Mouse (Mus musculus): ENCODE data around the gene Cdca5. TPM values are rescaled to one million over a fixed set of nuclear protein-coding genes. Genes with fewer than 3 reads are reported as not detected.

Gene Cdca5
- polyA plus RNA-seq, 1 experiment from 2014 or later, result 70.6 TPM

GRCm38 (mm10) chr19:6094119-6094518 lies 9.3 kb downstream of the Cdca5 start, which contains the start of gene AC131692.1:
AC131692.1 (plus strand) TSS chr19:6094419.
- WGBS, result 96% methylated on average over 7 of the region's 7 CpGs
- H3K36me3 ChIP-seq, result peaks cover 93% of the 10 kb centered on the region

GRCm38 (mm10) chr19:6097847-6098246 lies 13.1 kb downstream of the Cdca5 start:
- WGBS, result 89% methylated on average over 3 of the region's 3 CpGs
- no peak for DNase-seq (ENCODE audit: low spot score)
- H3K36me3 ChIP-seq, result peaks cover 70% of the 10 kb centered on the region

More at GRCm38 (mm10) chr19:6094119-6094518, 9.3 kb downstream of the Cdca5 start, which contains the start of gene AC131692.1:
- Histone ChIP-seq H3K27ac (no peak within 1 kb of the TSS), H3K27me3 (ENCODE audit: low read depth, poor library complexity, severe bottlenecking) (no peaks in the 10 kb centered on the region), H3K9me3 (replicated peaks) (no peaks in the 10 kb centered on the region), H3K4me3 (no peak within 1 kb of the TSS), H3K4me1 (no peaks in the 10 kb centered on the region)
- DNase-seq (ENCODE audit: low spot score), result no peak

GRCm38 (mm10) chr19:6101186-6101585 lies 16.4 kb downstream of the Cdca5 start:
- peaks cover 12% of the 10 kb centered on the region for H3K4me1 ChIP-seq
- no peak overlapping the region for H3K27ac ChIP-seq
- H3K9me3 ChIP-seq (replicated peaks), result no peaks in the 10 kb centered on the region
- H3K27me3 ChIP-seq (ENCODE audit: low read depth, poor library complexity, severe bottlenecking), result no peaks in the 10 kb centered on the region
- DNase-seq (ENCODE audit: low spot score), result no peak
- no peak overlapping the region for H3K4me3 ChIP-seq
- WGBS, result 29% methylated on average over 6 of the region's 6 CpGs
- peaks cover 42% of the 10 kb centered on the region for H3K36me3 ChIP-seq

More at GRCm38 (mm10) chr19:6097847-6098246, 13.1 kb downstream of the Cdca5 start:
- Histone ChIP-seq H3K27ac (no peak overlapping the region), H3K27me3 (ENCODE audit: low read depth, poor library complexity, severe bottlenecking) (no peaks in the 10 kb centered on the region), H3K9me3 (replicated peaks) (no peaks in the 10 kb centered on the region), H3K4me3 (no peak overlapping the region), H3K4me1 (0 out of 2 replicates have a peak, but pooled peaks cover 4% of the 10 kb centered on the region)

GRCm38 (mm10) chr19:6102169-6102853 lies 17.5 kb downstream of the Cdca5 start:
- Histone ChIP-seq H3K4me1 (peaks cover 20% of the 10 kb centered on the region), H3K27ac (no peak overlapping the region), H3K36me3 (peaks cover 36% of the 10 kb centered on the region), H3K27me3 (ENCODE audit: low read depth, poor library complexity, severe bottlenecking) (no peaks in the 10 kb centered on the region), H3K4me3 (no peak overlapping the region), H3K9me3 (replicated peaks) (no peaks in the 10 kb centered on the region)
- DNase-seq (ENCODE audit: low spot score), result no peak
- WGBS, result 83% methylated on average over 6 of the region's 6 CpGs

- 81% methylated on average over 4 of the region's 4 CpGs for WGBS
- H3K9me3 ChIP-seq (replicated peaks), result no peaks in the 10 kb centered on the region
- H3K36me3 ChIP-seq, result peaks cover 20% of the 10 kb centered on the region
Observed at GRCm38 (mm10) chr19:6104476-6104875, 19.7 kb downstream of the Cdca5 start.

GRCm38 (mm10) chr19:6105586-6105985 lies 20.8 kb downstream of the Cdca5 start, which contains the start of gene Naaladl1:
Naaladl1 (plus strand) TSS chr19:6105782.
- WGBS, result 89% methylated on average over 7 of the region's 7 CpGs
- Histone ChIP-seq H3K27ac (no peak within 1 kb of the TSS), H3K4me1 (peaks cover 20% of the 10 kb centered on the region), H3K4me3 (no peak within 1 kb of the TSS), H3K27me3 (ENCODE audit: low read depth, poor library complexity, severe bottlenecking) (no peaks in the 10 kb centered on the region), H3K36me3 (peaks cover 10% of the 10 kb centered on the region), H3K9me3 (replicated peaks) (no peaks in the 10 kb centered on the region)
- DNase-seq (ENCODE audit: low spot score), result no peak

More at GRCm38 (mm10) chr19:6104476-6104875, 19.7 kb downstream of the Cdca5 start:
- no peak overlapping the region for H3K27ac ChIP-seq
- no peak overlapping the region for H3K4me3 ChIP-seq
- peaks cover 20% of the 10 kb centered on the region for H3K4me1 ChIP-seq
- no peak for DNase-seq (ENCODE audit: low spot score)
- no peaks in the 10 kb centered on the region for H3K27me3 ChIP-seq (ENCODE audit: low read depth, poor library complexity, severe bottlenecking)

GRCm38 (mm10) chr19:6113116-6113515 lies 28.3 kb downstream of the Cdca5 start:
- Histone ChIP-seq H3K27me3 (ENCODE audit: low read depth, poor library complexity, severe bottlenecking) (no peaks in the 10 kb centered on the region), H3K36me3 (peaks cover 55% of the 10 kb centered on the region), H3K9me3 (replicated peaks) (no peaks in the 10 kb centered on the region), H3K4me3 (no peak overlapping the region), H3K4me1 (peaks cover 13% of the 10 kb centered on the region), H3K27ac (no peak overlapping the region)
- WGBS, result 66% methylated on average over 6 of the region's 6 CpGs
- DNase-seq (ENCODE audit: low spot score), result no peak

- peaks cover 29% of the 10 kb centered on the region for H3K4me1 ChIP-seq
- peaks cover 54% of the 10 kb centered on the region for H3K36me3 ChIP-seq
- no peaks in the 10 kb centered on the region for H3K9me3 ChIP-seq (replicated peaks)
- H3K27ac ChIP-seq, result no peak overlapping the region
- DNase-seq (ENCODE audit: low spot score), result no peak
- H3K27me3 ChIP-seq (ENCODE audit: low read depth, poor library complexity, severe bottlenecking), result no peaks in the 10 kb centered on the region
- peak overlapping the region; percentile 94 for H3K4me3 ChIP-seq
- 95% methylated on average over 15 of the region's 15 CpGs for WGBS
Observed at GRCm38 (mm10) chr19:6116113-6116850, 31.5 kb downstream of the Cdca5 start.

- no peak for DNase-seq (ENCODE audit: low spot score)
- H3K4me3 ChIP-seq, result peak overlapping the region; percentile 94
- H3K9me3 ChIP-seq (replicated peaks), result no peaks in the 10 kb centered on the region
- peak overlapping the region; percentile 96 for H3K27ac ChIP-seq
- peaks cover 37% of the 10 kb centered on the region for H3K4me1 ChIP-seq
- peaks cover 49% of the 10 kb centered on the region for H3K36me3 ChIP-seq
- 7% methylated on average over 32 of the region's 32 CpGs for WGBS
- no peaks in the 10 kb centered on the region for H3K27me3 ChIP-seq (ENCODE audit: low read depth, poor library complexity, severe bottlenecking)
Observed at GRCm38 (mm10) chr19:6117346-6117985, 32.7 kb downstream of the Cdca5 start.

- no peaks in the 10 kb centered on the region for H3K27me3 ChIP-seq (ENCODE audit: low read depth, poor library complexity, severe bottlenecking)
Observed at GRCm38 (mm10) chr19:6117986-6118676, 33.3 kb downstream of the Cdca5 start, which contains the start of gene Sac3d1. Sac3d1 (minus strand) TSS chr19:6118650.

GRCm38 (mm10) chr19:6118677-6119185 lies 33.9 kb downstream of the Cdca5 start:
- Histone ChIP-seq H3K27ac (peak overlapping the region; percentile 96), H3K36me3 (peaks cover 37% of the 10 kb centered on the region), H3K9me3 (replicated peaks) (no peaks in the 10 kb centered on the region), H3K4me3 (peak overlapping the region; percentile 94), H3K27me3 (ENCODE audit: low read depth, poor library complexity, severe bottlenecking) (no peaks in the 10 kb centered on the region), H3K4me1 (peaks cover 40% of the 10 kb centered on the region)
- no peak for DNase-seq (ENCODE audit: low spot score)
- 3% methylated on average over 8 of the region's 8 CpGs for WGBS

More at GRCm38 (mm10) chr19:6117986-6118676, 33.3 kb downstream of the Cdca5 start, which contains the start of gene Sac3d1:
- WGBS, result under 1% methylated on average over 77 of the region's 77 CpGs
- Histone ChIP-seq H3K4me1 (peaks cover 37% of the 10 kb centered on the region), H3K27ac (peak within 1 kb of the TSS; percentile 96), H3K36me3 (peaks cover 43% of the 10 kb centered on the region), H3K4me3 (peak within 1 kb of the TSS; percentile 94), H3K9me3 (replicated peaks) (no peaks in the 10 kb centered on the region)
- DNase-seq (ENCODE audit: low spot score), result peak; percentile 89

GRCm38 (mm10) chr19:6121761-6122160 lies 37.0 kb downstream of the Cdca5 start:
- Histone ChIP-seq H3K9me3 (replicated peaks) (no peaks in the 10 kb centered on the region), H3K27me3 (ENCODE audit: low read depth, poor library complexity, severe bottlenecking) (no peaks in the 10 kb centered on the region), H3K4me1 (peaks cover 37% of the 10 kb centered on the region), H3K4me3 (peak overlapping the region; percentile 17; the same call in 1 of the 2 replicates), H3K36me3 (peaks cover 10% of the 10 kb centered on the region), H3K27ac (peak overlapping the region; percentile 47; the same call in 1 of the 2 replicates)
- DNase-seq (ENCODE audit: low spot score), result no peak
- WGBS, result 16% methylated on average over 19 of the region's 19 CpGs
